Comparison of ENCODE assay signal across 8 mouse cellular contexts in the genomic region with DNA sequence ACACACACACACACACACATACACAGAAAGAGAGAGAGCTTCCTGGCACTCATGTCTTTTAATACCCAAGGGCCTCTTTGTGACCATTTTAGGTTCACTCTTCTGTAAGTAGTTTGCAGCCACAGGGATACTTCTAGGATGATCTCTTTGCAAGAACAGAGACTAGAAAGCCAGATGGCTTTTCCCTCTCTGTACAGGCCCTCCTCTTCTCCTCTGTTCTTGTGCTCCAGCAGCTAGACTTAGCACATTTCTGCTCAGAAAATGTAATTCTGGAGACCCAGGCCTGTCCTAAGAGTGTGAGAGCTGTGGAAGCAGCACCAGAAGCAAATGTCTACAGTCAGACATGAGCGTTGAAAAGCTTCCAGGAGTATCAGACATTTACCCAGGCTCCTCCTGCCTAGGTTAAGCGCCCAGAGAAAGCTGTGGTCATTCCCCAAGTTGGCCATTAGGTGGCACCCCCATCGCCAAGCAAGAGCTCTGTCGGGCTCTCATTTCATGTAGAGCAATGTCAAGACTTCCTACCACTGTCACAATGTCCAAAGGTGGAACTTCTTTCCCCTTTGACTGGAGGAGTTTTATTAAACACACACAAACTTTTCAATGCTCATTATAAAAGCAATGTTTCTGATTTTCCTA. TPM values are rescaled to one million over a fixed set of nuclear protein-coding genes. Genes with fewer than 3 reads are reported as not detected.
DNase-seq lines count a peak whose midpoint lies in the region; ATAC-seq and TF ChIP-seq lines count a peak whose summit lies in the region.

No protein-coding gene starts in this region.

- no peak overlapping the region for H3K27ac ChIP-seq in cerebellum, adult 2 months (ENCODE audit: insufficient read depth, low read length)
- no peak overlapping the region for H3K27ac ChIP-seq in hindbrain, embryonic 12.5 days

- no peak overlapping the region for H3K4me2 ChIP-seq in hindbrain, embryonic 12.5 days (replicated peaks)

- H3K36me3 ChIP-seq in hindbrain, embryonic 12.5 days: no peaks in the 10 kb centered on the region

- DNase-seq in MN1 (ENCODE audit: low spot score): peak; percentile 55
- peak; percentile 65 to 74 for DNase-seq in cerebellum, adult 2 months
- DNase-seq in layer of hippocampus, adult 9-11 months: peak; percentile 73
- DNase-seq in lung, postnatal 10 days: peak; percentile 91
- peak; percentile 84 for DNase-seq in retina, embryonic 14.5 days (ENCODE audit: low spot score)
- DNase-seq in thymus, postnatal 25 days: peak; percentile 73

- 2% methylated on average over 4 of the region's 4 CpGs for WGBS in cerebellum, adult 2 months
- WGBS in hindbrain, embryonic 12.5 days: 10% methylated on average over 4 of the region's 4 CpGs

- no peak for TF ChIP-seq POLR2A in cerebellum, adult 2 months (IDR thresholded peaks at IDR 0.05; ENCODE audit: borderline replicate concordance, insufficient read depth, low read length)

- no peak overlapping the region for H3K9ac ChIP-seq in hindbrain, embryonic 12.5 days

- H3K27me3 ChIP-seq in cerebellum, adult 2 months (ENCODE audit: control insufficient read depth, insufficient read depth, low read length): no peaks in the 10 kb centered on the region
- H3K27me3 ChIP-seq in hindbrain, embryonic 12.5 days: no peaks in the 10 kb centered on the region; the same call in 1 of the 2 replicates

- no peak overlapping the region for H3K4me3 ChIP-seq in cerebellum, adult 2 months (replicated peaks; ENCODE audit: insufficient read depth, low read depth, low read length)
- no peak overlapping the region for H3K4me3 ChIP-seq in hindbrain, embryonic 12.5 days

- TF ChIP-seq CTCF in cerebellum, adult 2 months (IDR thresholded peaks at IDR 0.05; ENCODE audit: borderline replicate concordance, insufficient read depth, low read depth, low read length): peak; percentile 85

- H3K9me3 ChIP-seq in hindbrain, embryonic 12.5 days (replicated peaks): no peaks in the 10 kb centered on the region

- no peaks in the 10 kb centered on the region for H3K4me1 ChIP-seq in cerebellum, adult 2 months (ENCODE audit: control insufficient read depth, insufficient read depth, low read length)
- H3K4me1 ChIP-seq in hindbrain, embryonic 12.5 days: no peaks in the 10 kb centered on the region

- peak; percentile 99 for ATAC-seq in frontal cortex, adult (ENCODE audit: low TSS enrichment)
- ATAC-seq in hindbrain, embryonic 12.5 days (ENCODE audit: low FRiP score): peak; percentile 80; the same call in 1 of the 2 replicates

RNA-seq across cellular contexts. Expression of a gene that starts 23.1 kb away (rescaled TPM):
- 123 and 129 TPM in 2 replicates for polyA plus RNA-seq in cerebellum, adult 2 months (2012; rRNA removed)
- 174 and 177 TPM in 2 replicates for polyA plus RNA-seq in hindbrain, embryonic 12.5 days (2016; fragmentation: Nextera tagmentation; extraction: Ambion mirVana)

RNA-seq across cellular contexts. Expression of a gene that starts 23.2 kb away (rescaled TPM):
- 1.1 and 1.2 TPM in 2 replicates for polyA plus RNA-seq in cerebellum, adult 2 months (2012; rRNA removed)
- 0.19 and 0.43 TPM in 2 replicates for polyA plus RNA-seq in hindbrain, embryonic 12.5 days (2016; fragmentation: Nextera tagmentation; extraction: Ambion mirVana)
